Mouse (Mus musculus): ENCODE results near the gene Chrnb4.
A peak's percentile ranks its signal among the peaks of the same experiment; 100 is the strongest.

The Chrnb4 gene

DNA sequence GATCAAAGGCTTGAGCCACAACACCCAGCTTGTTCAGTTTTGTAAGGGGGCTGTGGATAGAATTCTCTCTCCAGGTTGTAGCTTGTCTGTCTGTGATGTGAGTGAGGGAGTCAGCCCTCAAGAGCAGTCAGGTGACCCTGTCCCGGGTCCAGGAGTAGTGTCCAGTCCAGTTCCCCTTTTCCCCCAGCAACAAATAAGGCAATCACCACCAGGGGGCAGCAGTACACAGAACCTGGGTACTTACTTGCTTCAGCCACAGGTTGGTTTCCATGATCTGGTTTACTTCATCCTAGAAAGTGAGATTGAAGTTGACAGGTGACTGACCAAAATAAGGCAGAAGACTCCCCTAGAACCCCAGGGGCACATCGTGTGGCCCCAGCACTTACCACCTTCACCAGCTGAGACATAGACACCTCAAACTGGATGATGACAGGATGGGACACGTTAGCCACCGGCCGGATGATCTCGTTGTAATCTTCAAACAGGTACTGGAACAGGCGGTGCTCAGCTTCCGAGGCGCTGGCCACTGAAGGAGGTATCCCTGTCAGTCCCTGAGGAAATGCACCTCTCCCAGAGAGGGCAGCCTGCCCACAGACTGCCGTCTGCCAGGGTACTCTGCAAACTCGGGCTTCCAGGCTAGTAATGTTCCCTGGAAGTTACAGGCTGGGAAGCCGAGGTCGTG lies 24.5 kb downstream of the Chrnb4 start:
- DNase-seq (ENCODE audit: low spot score in 2 of 2): peak; percentile 64 to 84

DNA sequence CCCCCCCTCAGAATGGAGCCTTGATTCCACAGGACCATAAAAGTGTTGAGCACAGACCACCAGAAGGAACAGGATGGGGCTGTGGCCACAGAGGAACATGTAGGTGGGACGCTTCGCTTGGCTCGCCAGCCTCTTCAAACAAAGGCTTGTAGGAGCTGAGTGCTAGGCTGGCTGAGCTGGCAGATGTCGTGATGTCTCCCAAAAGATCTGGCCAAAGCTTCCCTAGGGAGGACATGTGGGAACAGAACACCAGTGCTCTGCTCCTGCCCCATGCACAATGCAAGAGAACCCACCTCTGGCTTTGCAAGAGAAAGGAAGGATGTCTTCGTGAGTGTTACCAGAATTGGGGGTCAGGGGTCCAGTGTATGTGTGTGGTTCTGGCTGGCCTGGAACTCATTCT lies 25.3 kb downstream of the Chrnb4 start:
- DNase-seq (ENCODE audit: low spot score in 2 of 2): no peak

DNA sequence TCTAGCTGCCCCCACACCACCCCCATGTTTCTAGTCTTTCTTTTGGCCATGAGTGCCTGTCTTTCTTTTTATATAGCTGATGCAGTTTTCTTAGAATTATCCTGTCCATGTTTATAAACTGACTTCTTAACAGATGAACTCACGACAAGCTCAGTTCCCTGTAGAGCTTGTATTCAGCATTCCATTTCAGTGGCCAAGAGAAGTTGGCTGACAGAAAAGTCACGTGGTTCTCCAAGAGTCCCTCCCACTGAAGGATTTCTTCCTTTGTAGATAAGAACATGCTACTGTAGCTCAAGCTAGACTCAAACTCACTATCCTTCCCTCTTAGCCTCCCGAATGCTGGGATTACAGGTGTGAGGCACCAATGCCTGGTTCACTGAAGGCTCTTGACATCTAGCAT lies 31.7 kb downstream of the Chrnb4 start:
- DNase-seq (ENCODE audit: low spot score in 2 of 2): no peak

DNA sequence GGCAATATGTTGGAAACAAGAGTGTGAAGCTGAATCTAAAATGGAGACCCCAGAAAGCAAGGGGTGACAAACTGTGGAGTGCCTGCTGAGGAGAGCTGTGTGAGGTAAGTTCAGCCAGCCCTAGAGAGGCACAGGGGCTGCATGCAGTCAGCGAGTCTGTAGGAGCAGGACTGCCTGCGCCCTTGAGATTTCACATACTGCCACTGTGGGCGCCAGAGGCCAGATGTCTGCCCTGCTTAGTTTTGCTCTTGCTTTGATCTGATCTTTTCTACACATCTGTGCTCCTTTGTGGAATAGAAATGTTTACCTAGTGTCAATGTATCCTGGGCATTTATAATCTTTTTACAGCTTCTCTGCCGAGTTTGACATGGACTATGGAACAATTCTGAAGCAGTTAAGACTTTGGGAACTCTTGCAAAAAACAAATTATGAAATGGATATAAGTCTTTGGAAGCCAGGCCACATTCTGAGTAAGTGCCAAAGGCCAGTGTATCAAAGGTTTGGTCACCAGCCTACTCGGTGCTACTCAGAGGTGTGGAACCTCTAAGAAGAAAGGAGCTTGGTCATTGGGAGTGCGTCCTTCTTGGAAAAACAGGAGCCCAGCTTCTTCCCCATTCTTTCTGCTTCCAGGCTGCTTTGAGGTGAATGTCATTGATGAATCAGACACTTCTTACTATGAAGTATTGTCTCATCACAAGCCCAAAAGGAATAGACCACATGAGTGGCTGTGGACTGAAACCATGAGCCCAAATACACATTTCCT lies 37.8 kb downstream of the Chrnb4 start:
- DNase-seq (ENCODE audit: low spot score in 2 of 2): no peak

DNA sequence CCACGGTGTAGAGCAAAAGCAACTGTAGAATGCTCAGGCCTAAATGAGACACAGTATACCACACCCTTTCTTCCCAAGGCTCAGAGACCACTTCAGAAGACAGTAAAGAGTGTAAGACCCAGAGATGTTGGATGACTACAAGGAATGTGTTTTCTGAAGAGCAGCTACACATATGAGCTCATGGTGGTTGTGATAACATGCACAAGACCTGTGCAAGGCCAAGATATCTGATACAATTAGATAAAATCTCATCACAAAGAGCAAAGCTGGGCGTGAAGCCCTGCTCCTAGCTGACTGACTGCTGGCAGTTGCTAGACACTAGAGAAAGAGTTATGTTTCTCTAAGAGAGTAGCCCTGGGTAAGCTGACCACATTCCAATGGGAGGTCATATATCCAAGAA lies 38.9 kb downstream of the Chrnb4 start:
- DNase-seq (ENCODE audit: low spot score in 2 of 2): no peak

DNA sequence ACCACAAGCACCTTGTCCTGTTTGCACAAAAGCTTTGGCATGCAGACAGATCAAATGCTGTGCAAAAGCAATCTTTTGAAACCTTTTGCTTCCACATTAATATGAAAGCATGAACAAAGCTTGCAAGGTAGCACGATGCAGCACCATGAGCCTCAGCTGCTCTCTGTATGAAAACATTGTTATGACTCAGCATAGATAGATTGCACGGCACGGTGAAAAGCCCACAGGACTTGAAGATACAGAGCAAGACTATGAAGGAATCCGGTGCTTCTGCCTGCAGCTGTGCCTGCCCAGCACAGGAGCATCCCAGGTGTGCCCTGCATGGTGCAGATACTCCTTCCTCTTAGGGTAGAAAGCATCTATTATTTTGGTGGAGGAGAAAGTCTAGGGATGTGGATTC lies 45.0 kb downstream of the Chrnb4 start:
- no peak for DNase-seq (ENCODE audit: low spot score in 2 of 2)

DNA sequence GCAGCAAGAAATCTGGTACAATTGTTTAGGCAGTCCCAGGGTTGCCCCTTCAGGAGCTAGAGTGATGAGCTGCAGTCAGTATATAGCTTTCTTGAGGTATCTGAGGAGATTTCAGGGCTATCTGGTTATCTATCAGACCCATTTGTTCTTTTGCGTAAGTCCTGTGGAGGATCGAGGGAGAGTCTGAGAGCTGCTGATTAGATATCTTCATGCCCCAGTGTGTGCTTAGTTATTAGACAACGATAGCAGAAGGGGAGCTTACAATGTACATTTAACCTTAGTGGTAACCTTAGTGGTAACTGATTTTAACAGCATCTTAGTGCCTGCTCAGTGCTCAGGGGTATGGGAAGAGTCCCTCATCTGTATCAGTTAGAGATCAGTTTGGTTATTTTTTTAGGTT lies 52.9 kb downstream of the Chrnb4 start:
- DNase-seq (ENCODE audit: low spot score in 2 of 2): no peak

DNA sequence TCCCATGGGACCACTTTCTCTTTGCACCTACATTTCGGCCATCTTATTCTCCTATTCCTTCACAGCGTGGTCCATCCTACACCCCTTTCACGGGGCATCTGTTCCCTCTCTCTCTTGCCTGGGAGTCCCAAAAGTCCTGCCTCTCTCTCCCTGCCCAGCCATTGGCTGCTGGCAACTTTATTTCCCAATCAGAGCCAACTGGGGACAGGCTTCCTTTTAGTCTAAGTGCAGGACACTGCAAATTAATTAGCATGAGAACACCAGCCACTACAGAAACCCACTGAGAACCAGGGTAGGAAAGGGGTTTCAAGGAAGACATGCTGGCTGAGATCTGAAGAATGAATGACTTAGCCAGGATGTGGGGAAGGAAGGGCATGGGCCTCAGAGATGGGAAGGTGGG lies 54.2 kb downstream of the Chrnb4 start:
- no peak for DNase-seq (ENCODE audit: low spot score in 2 of 2)

DNA sequence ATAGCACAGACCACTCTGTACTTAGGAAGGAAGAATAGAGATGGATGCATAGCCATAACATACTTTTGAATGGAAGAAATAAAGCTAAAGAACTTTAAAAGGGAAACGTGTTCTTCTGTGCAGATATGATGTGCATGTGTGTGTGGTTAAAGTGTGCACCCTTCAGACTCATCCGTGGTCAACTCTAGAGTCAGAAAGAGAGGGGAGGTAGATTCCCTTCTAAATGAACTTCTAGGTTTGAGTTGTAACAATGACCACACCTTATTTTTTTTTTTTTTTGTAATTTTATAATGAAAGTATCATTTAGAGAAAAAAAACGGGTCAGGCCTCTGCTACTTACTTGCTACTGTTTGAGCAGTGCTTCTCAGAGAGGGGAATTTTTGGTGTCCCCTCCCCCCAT lies 58.2 kb downstream of the Chrnb4 start:
- DNase-seq (ENCODE audit: low spot score in 2 of 2): no peak

DNA sequence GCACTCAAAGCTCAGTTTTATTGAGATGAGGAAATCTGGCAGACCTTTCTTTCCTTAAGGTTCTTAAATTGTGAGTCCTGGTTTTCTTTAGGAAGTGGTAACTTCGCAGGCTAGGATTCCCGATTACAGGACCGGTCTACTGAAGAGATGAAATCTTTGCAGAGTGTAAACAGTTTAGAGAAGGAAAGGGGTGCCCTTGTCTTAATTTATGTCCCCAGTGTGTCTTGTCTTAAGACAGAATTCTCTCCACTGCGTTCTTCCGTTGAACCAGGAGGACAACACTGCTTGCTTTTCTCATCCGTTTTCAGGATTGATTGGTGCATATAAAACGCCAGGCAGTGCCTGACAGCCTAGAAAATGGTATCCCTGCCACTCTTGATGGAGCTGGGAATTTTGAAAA lies 66.2 kb downstream of the Chrnb4 start:
- DNase-seq (ENCODE audit: low spot score in 2 of 2): no peak

DNA sequence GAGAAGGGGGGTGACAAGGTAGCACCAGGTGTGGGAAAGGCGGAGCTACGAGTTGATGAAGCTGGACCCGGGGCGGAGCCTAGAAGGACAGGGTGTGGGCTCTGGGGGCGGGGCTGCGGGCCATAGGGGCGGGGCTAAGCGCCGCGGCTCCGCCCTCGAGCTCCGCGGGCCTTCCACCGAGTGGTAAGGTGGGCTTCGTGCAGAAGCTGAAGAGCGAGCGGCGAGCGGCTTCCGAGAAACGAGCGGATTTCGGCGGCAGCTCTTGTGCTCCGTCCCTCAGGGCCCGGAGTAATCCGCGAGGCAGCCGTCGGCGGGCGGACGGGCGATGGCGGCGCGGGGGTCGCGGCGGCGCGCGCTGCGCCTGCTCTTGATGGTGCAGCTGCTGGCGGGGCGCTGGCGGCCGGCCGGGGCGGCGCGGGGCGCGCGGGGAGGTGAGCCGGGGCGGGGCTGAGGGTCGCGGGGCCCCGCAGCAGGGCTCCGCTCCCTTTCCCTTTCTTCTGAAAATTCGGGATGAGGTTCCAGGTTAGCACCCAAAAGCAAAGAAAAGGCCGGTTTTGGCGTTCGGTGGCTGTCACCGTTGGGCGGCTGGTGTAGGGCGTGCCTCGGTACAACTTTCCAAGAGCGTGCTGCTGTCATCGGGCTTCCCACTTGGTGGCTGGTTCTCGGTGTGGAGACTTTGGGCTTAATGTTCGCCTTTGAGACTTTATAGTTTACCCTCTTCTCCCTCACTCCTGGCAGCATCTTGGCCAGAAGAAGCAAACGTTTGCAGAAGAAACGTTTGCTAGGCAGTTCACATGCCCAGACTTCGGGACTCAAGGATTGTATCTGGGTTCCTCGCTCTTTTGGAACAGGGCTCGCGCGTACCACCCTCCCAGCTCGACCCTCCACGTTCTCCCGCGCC lies 67.0 kb downstream of the Chrnb4 start:
- peak; percentile 29 to 49 for DNase-seq (ENCODE audit: low spot score in 2 of 2)

DNA sequence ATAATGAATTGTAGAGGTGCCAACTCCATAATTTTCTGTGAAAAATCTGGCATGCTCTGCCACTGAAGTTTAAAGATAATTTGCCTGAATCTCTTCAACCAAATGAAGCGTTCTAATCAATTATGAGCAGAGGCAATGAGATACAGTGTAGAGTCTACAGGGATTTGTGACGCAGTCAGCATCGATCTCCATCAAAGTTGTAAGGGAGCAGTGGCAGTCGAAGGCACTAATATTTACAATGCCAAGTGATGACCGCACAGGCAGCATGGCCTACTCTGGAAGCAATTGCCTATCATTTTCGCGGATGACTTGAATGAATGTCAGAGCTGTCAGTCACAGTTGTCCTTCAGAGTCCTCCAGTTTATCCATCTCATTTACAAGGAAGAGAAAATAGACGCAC lies 67.9 kb downstream of the Chrnb4 start, which contains the start of gene Chrna5:
Gene Chrna5 (plus strand): TSS at position 207 of the 400 bp plus-strand sequence.
- DNase-seq (ENCODE audit: low spot score in 2 of 2): no peak

All from right cerebral cortex, postnatal 10 days (tissue).